Mouse (Mus musculus) hindbrain, embryonic 13.5 days (tissue): ENCODE measurements around the gene Smarcc2. TPM values are rescaled to one million over a fixed set of nuclear protein-coding genes. Genes with fewer than 3 reads are reported as not detected.
A peak's percentile ranks its signal among the peaks of the same experiment; 100 is the strongest.
"Not testable (repeated sequence)": the region's sequence is repeated elsewhere in the genome, so short reads cannot be mapped to it uniquely, and the experiment has no call there.

ENCODE experiments used
- ATAC-seq: fragments of 200-750 bp; cut with Nextera tagmentation; 2 replicates; pipeline ENCODE4 v1.8.0; 2017; ENCODE audit warnings: moderate TSS enrichment; ENCODE audit not compliant: low FRiP score
- H3K27ac ChIP-seq: fragments of 300-500 bp; sonication (generic); 2 replicates; pipeline ENCODE4 v1.5.1; 2015; ENCODE audit warnings: inconsistent platforms, mild to moderate bottlenecking, moderate library complexity
- H3K27me3 ChIP-seq: fragments of 300-500 bp; sonication (generic); 2 replicates; pipeline ENCODE4 v1.6.1; 2015; ENCODE audit warnings: mild to moderate bottlenecking, inconsistent platforms
- H3K36me3 ChIP-seq: fragments of 300-500 bp; sonication (generic); 2 replicates; pipeline ENCODE4 v1.6.1; 2015; ENCODE audit warnings: mild to moderate bottlenecking, inconsistent platforms
- H3K4me1 ChIP-seq: fragments of 300-500 bp; sonication (generic); replicated peaks from 2 replicates; pipeline ENCODE4 v1.6.1; 2015; ENCODE audit warnings: inconsistent platforms
- H3K4me2 ChIP-seq: fragments of 300-500 bp; sonication (generic); 2 replicates; pipeline ENCODE4 v1.6.1; 2015; ENCODE audit warnings: inconsistent platforms, mild to moderate bottlenecking, moderate library complexity
- H3K4me3 ChIP-seq: fragments of 300-500 bp; sonication (generic); 2 replicates; pipeline ENCODE4 v1.5.1; 2015; ENCODE audit warnings: mild to moderate bottlenecking, inconsistent platforms
- H3K9ac ChIP-seq: fragments of 300-500 bp; sonication (generic); 2 replicates; pipeline ENCODE4 v1.6.1; 2015; ENCODE audit warnings: mild to moderate bottlenecking, inconsistent platforms
- H3K9me3 ChIP-seq: fragments of 300-500 bp; sonication (generic); 2 replicates; pipeline ENCODE4 v1.6.1; 2016; ENCODE audit warnings: inconsistent platforms
- WGBS: fragments of 180-500 bp; shearing (Covaris S2); methylation state at CpG from one replicate; pipeline ENCODE4 v1.1.7; 2015; 5-methylcytosine and 5-hydroxymethylcytosine counted together
- polyA plus RNA-seq: library from polyadenylated mRNA; unstranded; fragments of >200 nt; fragmentation: Nextera tagmentation; extraction: Ambion mirVana; gene quantifications from 2 replicates; pipeline ENCODE4 v1.2.1, GENCODE M21; 2015

Gene Smarcc2
- polyA plus RNA-seq, 1 experiment from 2014 or later, result 195 TPM

- no peaks in the 10 kb centered on the region for H3K27me3 ChIP-seq
- no peaks in the 10 kb centered on the region for H3K9me3 ChIP-seq
- peak overlapping the region; percentile 40; the same call in 1 of the 2 replicates for H3K9ac ChIP-seq
- peaks cover 32% of the 10 kb centered on the region for H3K4me1 ChIP-seq
- peaks cover 68% of the 10 kb centered on the region for H3K36me3 ChIP-seq
- no peak overlapping the region for H3K4me3 ChIP-seq
- no peak overlapping the region for H3K4me2 ChIP-seq
- ATAC-seq, result no peak
- WGBS, result 62% methylated on average over 4 of the region's 4 CpGs
- H3K27ac ChIP-seq, result peak overlapping the region; percentile 86
These were observed 30.7 kb downstream of the Smarcc2 start for GRCm38 (mm10) chr10:128489785-128490184.

DNA sequence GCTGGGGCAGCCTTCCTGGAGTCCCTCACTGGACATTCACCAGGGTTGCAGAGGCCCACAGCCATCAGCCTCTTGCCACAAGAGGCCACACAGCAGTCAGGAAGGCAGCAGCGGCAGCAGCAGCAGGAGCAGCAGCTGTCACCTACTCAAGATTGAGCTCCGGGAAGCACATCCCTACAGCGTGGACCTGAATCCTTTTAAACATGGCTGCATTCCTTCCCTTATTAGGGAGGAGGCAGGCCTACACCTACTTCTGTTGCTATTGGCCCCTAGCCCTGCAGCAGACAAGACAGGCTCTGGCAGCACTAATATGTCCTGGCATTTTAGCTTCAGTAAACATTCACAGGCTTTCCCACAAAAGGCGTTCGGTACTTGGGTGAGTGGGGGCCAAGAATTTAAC is 31.2 kb downstream of the Smarcc2 start:
- H3K36me3 ChIP-seq, result peaks cover 65% of the 10 kb centered on the region

GRCm38 (mm10) chr10:128490912-128491311 is 31.9 kb downstream of the Smarcc2 start:
- H3K4me3 ChIP-seq, result peak overlapping the region; percentile 86
- peaks cover 59% of the 10 kb centered on the region for H3K36me3 ChIP-seq
- peaks cover 38% of the 10 kb centered on the region for H3K4me1 ChIP-seq
- H3K27me3 ChIP-seq, result no peaks in the 10 kb centered on the region
- peak overlapping the region; percentile 8; the same call in 1 of the 2 replicates for H3K4me2 ChIP-seq
- peak overlapping the region; percentile 86; the same call in 1 of the 2 replicates for H3K27ac ChIP-seq
- H3K9me3 ChIP-seq, result no peaks in the 10 kb centered on the region
- peak overlapping the region; percentile 91; the same call in 1 of the 2 replicates for H3K9ac ChIP-seq
- 58% methylated on average over 5 of the region's 5 CpGs for WGBS
- ATAC-seq, result no peak

More for the DNA sequence above, 31.2 kb downstream of the Smarcc2 start:
- Histone ChIP-seq H3K9ac (peak overlapping the region; percentile 40), H3K4me2 (no peak overlapping the region), H3K27ac (peak overlapping the region; percentile 86), H3K4me3 (no peak overlapping the region), H3K27me3 (no peaks in the 10 kb centered on the region), H3K9me3 (no peaks in the 10 kb centered on the region), H3K4me1 (peaks cover 36% of the 10 kb centered on the region)
- 76% methylated on average over 5 of the region's 5 CpGs for WGBS
- ATAC-seq, result no peak

GRCm38 (mm10) chr10:128491495-128491894 is 32.4 kb downstream of the Smarcc2 start:
- H3K4me2 ChIP-seq, result peak overlapping the region; percentile 79
- H3K27ac ChIP-seq, result peak overlapping the region; percentile 86
- no peak for ATAC-seq
- no peaks in the 10 kb centered on the region for H3K27me3 ChIP-seq
- peaks cover 38% of the 10 kb centered on the region for H3K4me1 ChIP-seq
- H3K4me3 ChIP-seq, result peak overlapping the region; percentile 86
- H3K9ac ChIP-seq, result peak overlapping the region; percentile 91
- H3K9me3 ChIP-seq, result no peaks in the 10 kb centered on the region
- H3K36me3 ChIP-seq, result peaks cover 53% of the 10 kb centered on the region
- 85% methylated on average over 6 of the region's 6 CpGs for WGBS

- Histone ChIP-seq H3K36me3 (peaks cover 49% of the 10 kb centered on the region), H3K27ac (peak overlapping the region; percentile 86), H3K4me3 (peak overlapping the region; percentile 86), H3K9ac (peak overlapping the region; percentile 91), H3K4me2 (peak overlapping the region; percentile 79), H3K4me1 (peaks cover 44% of the 10 kb centered on the region)
- WGBS, result 70% methylated on average over 8 of the region's 8 CpGs
- not testable (repeated sequence) for H3K9me3 ChIP-seq, H3K27me3 ChIP-seq, ATAC-seq
These were observed 33.0 kb downstream of the Smarcc2 start for GRCm38 (mm10) chr10:128492051-128492450.

- peaks cover 51% of the 10 kb centered on the region for H3K4me1 ChIP-seq
- H3K4me3 ChIP-seq, result peak overlapping the region; percentile 86
- WGBS, result 33% methylated on average over 12 of the region's 12 CpGs
- H3K4me2 ChIP-seq, result peak overlapping the region; percentile 79
- H3K27me3 ChIP-seq, result no peaks in the 10 kb centered on the region
- H3K27ac ChIP-seq, result peak overlapping the region; percentile 86
- H3K9ac ChIP-seq, result peak overlapping the region; percentile 91
- H3K9me3 ChIP-seq, result no peaks in the 10 kb centered on the region
- ATAC-seq, result peak; percentile 21
- peaks cover 42% of the 10 kb centered on the region for H3K36me3 ChIP-seq
These were observed 33.7 kb downstream of the Smarcc2 start for GRCm38 (mm10) chr10:128492633-128493311.

- ATAC-seq, result peak; percentile 38
- no peaks in the 10 kb centered on the region for H3K27me3 ChIP-seq
- H3K4me2 ChIP-seq, result peak overlapping the region; percentile 79
- 0% methylated on average over 12 of the region's 12 CpGs for WGBS
- peak overlapping the region; percentile 86 for H3K27ac ChIP-seq
- peak overlapping the region; percentile 91 for H3K9ac ChIP-seq
- H3K4me1 ChIP-seq, result peaks cover 56% of the 10 kb centered on the region
- H3K36me3 ChIP-seq, result peaks cover 37% of the 10 kb centered on the region
- no peaks in the 10 kb centered on the region for H3K9me3 ChIP-seq
- peak overlapping the region; percentile 86 for H3K4me3 ChIP-seq
These were observed 34.3 kb downstream of the Smarcc2 start for GRCm38 (mm10) chr10:128493319-128493694.

DNA sequence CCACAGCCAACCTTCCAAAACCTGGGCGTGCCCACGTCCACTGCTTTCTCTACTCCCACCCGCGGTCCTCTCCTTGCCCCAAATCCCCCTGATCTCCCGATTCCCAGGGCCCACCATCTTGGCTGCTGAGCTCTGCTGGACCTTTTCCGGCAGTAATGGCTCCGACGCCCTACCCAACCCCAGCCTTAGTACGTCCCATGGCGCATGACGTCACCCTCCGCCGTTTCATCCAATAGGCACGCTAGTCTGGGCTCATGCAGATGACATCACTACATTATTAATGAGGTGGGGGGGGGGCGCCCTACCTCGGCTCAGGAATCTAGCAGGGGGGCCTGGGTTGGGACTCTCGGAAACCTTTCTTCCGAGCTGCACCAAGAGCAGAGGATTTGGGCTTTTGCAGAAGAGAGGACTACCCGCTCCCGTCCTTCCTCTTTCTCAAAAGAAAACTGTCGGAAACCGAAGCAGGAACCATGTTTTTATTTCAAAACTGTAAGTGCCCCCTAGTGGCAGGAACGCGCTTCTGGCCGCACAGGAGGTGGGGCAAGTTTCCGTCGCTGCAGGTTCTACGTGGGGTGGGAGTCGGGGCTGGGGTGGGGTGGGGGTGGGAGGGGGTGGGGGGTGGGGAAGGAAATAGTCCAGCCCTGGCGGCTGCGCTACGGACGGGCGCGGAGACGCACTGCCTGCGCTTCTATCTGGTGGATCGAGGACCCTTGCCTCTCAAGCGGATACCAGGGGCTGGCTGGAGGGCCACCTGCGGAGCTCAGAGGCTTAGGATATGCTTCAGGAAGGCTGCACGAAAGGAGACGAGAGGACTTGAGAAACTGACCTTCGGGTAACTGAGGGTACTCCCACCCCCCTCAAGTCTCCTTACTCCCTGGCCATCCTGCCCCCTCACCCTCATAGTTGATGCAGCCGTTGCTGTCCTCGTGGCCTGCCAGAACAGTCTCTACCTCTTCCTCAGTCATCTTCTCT is 34.9 kb downstream of the Smarcc2 start, which contains the start of gene Myl6:
Gene Myl6 (minus strand): TSS at position 451 of the 972 bp plus-strand sequence.
- WGBS, result under 1% methylated on average over 44 of the region's 45 CpGs

DNA sequence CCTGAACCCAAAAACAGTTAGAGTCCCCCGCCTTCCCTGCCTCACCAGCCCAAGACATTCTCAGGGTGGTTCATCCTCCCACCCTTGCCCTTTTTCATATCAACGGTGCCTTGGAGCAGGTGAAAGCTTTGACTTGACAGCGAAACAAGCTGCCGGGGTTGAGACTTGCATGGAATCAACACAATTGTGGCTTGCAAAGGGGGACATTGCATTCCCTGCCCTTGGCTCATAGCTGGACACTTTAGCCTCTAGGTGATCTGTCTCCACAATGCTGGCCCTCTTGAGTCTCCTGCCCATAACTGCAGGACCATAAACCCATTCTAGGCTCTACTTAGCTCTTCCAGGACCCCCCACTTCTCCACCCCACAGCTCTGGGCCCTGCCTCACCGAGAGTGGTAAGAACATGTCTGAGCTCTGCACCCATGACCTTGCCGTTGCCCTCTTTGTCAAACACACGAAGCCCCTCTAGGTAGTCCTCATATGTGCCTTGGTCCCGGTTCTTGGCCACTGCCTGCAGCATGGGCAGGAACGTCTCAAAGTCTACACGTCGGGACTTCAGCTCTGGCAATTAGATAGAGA is 35.7 kb downstream of the Smarcc2 start:
- Histone ChIP-seq H3K27me3 (no peaks in the 10 kb centered on the region), H3K36me3 (peaks cover 22% of the 10 kb centered on the region), H3K4me3 (peak overlapping the region; percentile 86), H3K4me2 (peak overlapping the region; percentile 79), H3K9ac (peak overlapping the region; percentile 91), H3K9me3 (no peaks in the 10 kb centered on the region), H3K4me1 (peaks cover 65% of the 10 kb centered on the region), H3K27ac (peak overlapping the region; percentile 86)
- WGBS, result 57% methylated on average over 11 of the region's 11 CpGs
- ATAC-seq, result no peak

More for the DNA sequence above, 34.9 kb downstream of the Smarcc2 start, which contains the start of gene Myl6:
- Histone ChIP-seq H3K4me2 (peak within 1 kb of the TSS; percentile 79), H3K4me1 (peaks cover 58% of the 10 kb centered on the region), H3K9me3 (no peaks in the 10 kb centered on the region), H3K27me3 (no peaks in the 10 kb centered on the region), H3K36me3 (peaks cover 30% of the 10 kb centered on the region), H3K27ac (peak within 1 kb of the TSS; percentile 86), H3K9ac (peak within 1 kb of the TSS; percentile 91), H3K4me3 (peak within 1 kb of the TSS; percentile 86)
- peak; percentile 93 for ATAC-seq

DNA sequence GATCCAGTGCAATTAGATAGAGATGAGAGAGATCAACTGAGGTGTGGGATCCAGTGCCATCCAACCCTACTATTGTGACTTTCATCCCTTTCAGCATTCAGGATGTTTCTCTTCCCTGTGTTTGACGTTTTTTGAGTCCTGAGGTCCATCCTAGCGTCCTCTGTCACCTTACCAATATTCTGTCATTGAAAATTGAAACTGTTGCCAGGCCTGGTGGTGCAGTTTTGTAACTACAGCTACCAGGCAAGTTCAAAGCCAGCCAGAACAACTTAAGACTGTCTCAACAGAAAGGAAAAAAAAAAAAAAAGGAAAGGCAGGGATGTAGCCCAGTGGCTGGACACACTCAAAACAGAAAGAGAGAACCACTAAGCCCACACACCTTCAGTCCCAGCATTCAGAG is 36.2 kb downstream of the Smarcc2 start:
- no peak for ATAC-seq
- Histone ChIP-seq H3K4me2 (peak overlapping the region; percentile 79), H3K9me3 (no peaks in the 10 kb centered on the region), H3K27me3 (no peaks in the 10 kb centered on the region), H3K9ac (peak overlapping the region; percentile 91), H3K27ac (0 out of 2 replicates have a peak overlapping the region, but pooled peaks have one; percentile 86), H3K4me3 (peak overlapping the region; percentile 86; the same call in 1 of the 2 replicates), H3K36me3 (peaks cover 17% of the 10 kb centered on the region), H3K4me1 (peaks cover 62% of the 10 kb centered on the region)
- WGBS, result 74% methylated on average over 2 of the region's 2 CpGs

GRCm38 (mm10) chr10:128495903-128496302 is 36.9 kb downstream of the Smarcc2 start:
- Histone ChIP-seq H3K4me2 (no peak overlapping the region), H3K4me3 (no peak overlapping the region), H3K36me3 (peaks cover 11% of the 10 kb centered on the region), H3K27ac (no peak overlapping the region), H3K27me3 (no peaks in the 10 kb centered on the region), H3K9ac (no peak overlapping the region), H3K9me3 (no peaks in the 10 kb centered on the region), H3K4me1 (peaks cover 57% of the 10 kb centered on the region)
- 84% methylated on average over 4 of the region's 4 CpGs for WGBS
- ATAC-seq, result no peak
